Mouse (Mus musculus) CH12F3 (cell line): Measurements from ENCODE around the gene Map7d2.
"Not testable (repeated sequence)": the region's sequence is repeated elsewhere in the genome, so short reads cannot be mapped to it uniquely, and the experiment has no call there.

ENCODE experiments used
- in situ Hi-C: fragments of 300-500 bp; cut with MboI; formaldehyde crosslinking; loops from 2 replicates; pipeline ENCODE4 v1.14.3; 2020; ENCODE audit warnings: low sequenced_read_pairs

The Map7d2 gene

DNA sequence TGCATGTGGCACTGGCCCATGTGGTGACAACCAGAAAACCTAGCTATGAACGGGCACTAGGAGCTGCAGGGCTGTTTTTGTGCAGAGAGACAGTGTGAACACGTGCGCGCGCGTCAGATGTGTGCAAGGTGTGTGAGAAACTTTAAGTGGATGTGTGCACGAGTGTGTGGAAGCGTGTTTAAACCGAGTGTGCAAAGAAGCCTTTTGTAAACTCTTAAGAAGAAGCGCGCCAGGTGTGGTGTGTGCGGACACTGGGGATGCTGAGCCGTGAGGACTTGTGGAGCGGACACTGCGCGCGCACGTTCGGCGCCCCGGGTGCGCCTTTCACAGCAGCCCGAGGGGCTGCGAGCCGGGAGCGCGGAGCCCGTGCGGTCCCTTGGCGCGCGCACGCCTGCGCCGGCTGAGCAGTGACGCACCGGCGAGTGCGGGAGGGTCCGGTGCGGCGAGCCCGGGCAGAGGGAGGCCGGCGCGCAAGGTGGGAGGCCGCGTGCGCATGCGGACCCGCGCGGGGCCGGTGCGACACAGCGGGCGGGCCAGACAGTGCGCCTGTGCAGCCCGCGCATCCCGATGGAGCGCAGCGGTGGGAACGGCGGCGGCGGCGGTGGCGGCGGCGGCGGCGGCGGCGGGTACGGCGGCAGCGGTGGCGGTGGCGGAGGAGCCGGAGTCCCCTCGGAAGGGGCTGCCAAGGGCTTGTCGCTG is at the start of gene Map7d2:
TSS of gene Map7d2 (plus strand) at position 443 of the 699 bp plus-strand sequence.
- in situ Hi-C loops, result no loop called here

DNA sequence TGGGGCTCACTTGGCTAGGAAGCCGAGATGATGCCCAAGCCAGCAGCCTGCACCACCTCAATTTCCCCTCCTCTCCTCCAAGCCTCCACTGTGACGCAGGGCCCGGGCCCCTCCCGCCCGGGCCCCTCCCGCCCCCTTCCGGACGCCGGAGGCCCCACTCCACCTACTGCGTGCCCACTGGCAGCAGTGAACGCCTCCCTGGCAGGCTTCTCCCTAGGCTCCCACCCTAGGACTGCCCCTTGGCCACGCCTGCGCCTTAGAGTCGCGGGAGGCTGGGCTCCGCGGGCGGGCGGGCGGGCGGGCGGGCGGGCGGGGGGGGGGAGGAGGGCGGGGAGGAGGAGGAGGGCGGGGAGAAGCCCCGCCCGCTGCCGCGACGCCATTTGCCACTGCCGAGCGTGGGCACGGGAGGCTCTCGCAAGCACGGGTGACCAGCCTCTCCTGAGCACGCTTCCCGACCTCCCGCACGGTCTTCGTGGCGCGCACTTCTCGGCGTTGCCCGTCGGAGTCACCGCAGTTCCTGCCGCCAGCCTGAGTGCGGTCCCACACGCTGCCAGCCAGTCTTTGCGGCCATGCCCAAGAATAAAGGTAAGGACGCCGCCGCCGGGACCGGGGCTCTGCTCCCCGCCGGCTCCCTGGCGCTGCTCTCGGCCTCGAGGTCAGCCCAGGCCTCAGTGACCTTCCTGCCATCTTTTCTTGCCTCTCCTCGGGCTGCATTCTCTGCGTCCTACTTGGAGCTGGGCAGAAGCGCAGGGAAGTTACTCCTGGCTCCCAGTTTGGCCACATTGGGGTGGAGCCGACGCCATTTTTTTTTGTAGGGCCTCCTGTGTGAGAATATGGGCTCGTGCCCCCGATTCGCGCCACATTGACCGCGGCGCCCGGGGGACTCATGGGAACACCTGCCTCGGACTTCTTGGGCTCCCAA is 42.3 kb upstream of the Map7d2 start, which contains the start of gene Eif1ax:
TSS of gene Eif1ax (plus strand) at position 348 of the 922 bp plus-strand sequence.
- in situ Hi-C loops, result no loop called here

DNA sequence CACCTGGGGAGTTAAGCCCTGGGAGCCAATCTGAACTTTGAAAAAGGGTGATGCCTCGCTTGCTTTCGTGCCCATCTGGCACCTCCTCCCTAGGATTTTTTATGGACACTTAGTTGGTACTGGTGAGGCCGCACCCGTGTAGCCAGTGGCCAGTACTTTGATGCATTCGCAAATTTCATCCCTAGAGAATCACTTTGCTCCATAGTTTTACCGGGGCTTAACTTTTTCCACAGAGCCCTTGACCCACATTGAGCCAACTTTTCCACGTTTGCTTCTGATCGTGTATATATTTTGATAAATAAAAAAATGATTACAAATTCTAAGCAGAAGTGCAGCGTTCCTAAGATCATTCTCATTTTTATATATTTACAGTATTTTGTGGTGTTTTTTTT is 41.6 kb upstream of the Map7d2 start:
- in situ Hi-C loops, result no loop called here

DNA sequence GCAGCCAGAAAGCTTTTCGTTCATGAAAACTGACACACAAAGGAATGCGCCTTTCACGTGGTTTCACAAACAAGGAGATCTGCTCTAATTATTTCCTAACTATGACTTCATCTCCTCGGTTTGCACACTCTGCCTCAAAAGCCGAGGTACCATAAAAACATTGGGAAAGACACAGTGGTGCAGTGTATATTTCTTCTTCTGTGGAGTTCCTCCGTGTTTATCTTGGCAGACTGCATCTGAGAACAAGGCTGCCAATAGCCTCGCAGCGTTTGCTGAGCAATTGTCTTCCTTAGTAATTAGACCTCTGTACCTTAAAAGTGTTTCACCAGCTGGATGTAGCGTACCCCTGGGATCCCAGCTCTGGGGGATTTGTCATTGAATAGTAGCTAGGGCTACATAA is 27.3 kb upstream of the Map7d2 start:
- in situ Hi-C loops, result no loop called here

DNA sequence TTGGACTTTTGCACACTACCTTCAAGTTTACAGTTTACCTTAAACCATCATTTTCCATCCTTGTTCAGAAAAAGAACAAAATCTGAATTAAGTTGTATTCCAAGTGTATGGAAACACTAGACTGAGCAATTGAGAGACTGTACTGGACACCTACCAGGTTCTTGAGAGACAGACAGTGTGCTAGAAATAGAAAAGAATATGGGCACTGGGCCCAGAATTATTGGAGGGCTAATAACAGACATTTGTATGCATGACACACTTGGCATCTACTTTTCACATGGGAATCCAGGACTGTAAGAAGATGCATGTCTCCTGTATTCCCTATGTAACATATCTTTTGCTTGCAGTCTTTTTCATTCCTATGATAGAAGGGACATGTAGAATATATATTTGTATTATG is 25.4 kb upstream of the Map7d2 start:
- in situ Hi-C loops, result no loop called here

DNA sequence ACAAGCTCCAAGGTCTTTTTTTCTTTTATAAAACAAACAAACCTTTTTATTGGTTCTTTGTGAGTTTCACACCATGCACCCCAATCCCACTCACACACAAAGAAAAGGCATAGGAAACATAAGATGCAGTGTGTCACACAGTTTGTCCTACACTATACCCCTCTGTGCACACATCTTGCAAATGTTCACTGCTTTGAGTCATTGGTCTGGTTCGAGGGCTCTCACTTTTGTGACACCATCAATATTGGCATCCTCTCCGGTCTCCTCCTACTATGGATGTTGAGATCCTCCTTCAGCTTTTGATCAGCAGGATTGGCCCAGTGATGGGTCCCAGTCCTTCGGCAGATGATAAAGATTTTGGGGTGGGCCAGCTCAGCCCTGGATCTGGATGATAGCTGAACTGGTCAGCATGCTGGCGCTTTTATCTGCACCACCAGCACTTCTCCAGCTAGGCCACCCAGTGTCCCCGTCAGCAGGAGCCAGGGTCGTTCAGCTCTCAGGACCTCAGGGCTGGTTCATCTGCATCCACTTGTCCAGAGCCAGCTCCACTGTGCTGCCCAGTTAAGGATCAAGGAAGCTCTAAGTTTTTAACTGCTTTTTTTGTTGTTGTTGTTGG is 23.9 kb upstream of the Map7d2 start:
- in situ Hi-C loops, result no loop called here

DNA sequence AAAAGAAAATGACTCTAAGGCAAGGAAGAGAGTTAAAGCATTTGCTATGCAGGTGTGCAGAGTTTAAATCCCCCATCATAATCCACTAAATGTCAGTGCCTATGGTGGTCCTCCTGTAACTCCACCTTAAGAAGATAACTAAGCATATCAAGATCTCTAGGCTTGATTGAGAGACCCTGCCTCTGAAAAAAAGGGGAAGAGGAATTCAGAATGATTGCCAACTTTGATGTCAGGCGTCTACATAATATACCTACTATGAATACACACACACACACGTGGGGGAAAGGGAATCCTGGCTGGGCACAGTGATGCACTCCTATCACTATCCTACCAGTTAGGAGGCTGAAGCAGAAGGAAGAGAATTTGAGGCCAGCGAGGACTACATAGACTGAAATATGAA is 23.1 kb upstream of the Map7d2 start:
- in situ Hi-C loops, result no loop called here

DNA sequence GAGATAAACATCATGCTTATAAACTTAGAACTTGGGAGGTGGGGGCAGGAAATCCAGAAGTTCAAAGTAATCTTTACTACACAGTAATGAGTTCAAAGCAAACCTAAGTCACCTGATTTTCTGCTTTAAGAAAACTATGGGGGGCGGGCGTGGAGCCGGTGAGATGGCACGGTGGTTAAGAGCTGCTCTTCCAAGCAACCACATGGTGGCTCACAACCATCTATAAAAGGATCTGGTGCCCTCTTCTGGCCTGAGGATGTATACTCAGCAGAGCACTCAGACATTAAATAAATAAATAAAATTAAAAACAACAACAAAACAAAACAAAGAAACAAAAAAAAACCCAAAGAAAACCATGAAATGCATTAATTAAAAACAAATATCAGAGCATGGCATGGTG is 5.1 kb upstream of the Map7d2 start:
- in situ Hi-C loops, result no loop called here

DNA sequence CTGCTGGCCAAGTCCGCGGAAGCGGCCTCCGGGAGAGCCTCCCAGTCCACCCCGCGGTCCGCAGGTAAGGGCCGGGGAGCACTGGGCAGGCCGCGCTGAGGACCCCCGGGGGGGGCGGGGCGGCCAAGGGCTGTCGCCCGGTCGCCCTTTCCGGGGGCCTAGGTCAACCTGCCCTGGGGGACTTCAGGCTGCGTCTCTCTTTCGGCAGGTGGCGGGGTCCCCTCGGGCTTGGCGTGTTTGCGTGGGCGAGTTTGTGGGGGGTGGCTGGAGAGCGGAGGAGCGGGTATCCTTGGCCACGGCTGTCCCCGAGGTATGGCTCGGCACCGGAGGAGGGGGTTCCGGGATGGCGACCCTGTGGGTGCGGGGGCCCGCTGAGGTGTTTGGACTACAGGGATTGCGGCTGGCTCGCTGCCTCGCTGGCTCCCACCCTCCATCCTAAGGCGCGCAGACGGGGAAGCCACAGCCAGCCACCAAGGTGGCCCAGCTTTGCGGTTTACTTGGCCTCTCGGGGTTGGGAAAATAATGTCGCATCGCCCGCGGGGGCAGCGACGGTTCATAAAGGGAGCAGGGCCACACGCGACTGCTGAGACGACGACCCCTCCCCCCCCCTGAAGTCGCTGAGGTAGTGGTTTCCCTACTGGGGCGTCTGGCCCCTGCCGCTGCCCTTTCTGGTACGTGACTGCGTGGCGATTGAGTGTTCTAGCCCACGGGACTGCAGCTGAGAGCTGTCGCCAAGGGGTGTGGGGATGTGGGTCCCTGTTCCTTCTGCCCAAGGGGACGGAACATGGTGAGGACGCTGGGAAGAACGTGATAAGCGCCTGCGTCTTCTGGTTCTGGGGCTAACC is 679 bp downstream of the Map7d2 start:
- in situ Hi-C loops, result no loop called here

DNA sequence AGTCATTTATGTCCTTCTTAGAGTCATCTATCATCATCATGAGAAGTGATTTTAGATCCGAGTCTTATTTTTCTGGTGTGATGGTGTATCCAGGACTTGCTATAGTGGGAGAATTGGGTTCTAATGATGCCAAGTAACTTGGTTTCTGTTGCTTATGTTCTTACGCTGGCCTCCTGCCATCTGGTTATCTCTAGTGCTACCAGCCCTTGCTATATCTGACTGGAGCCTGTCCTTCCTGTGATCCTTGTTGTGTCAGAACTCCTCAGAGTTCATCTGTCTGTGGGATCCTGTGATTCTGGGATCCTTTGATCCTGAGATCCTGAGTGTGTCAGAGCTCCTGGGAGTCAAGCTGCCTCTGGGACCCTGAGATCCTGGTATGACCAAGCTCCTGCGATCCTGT is 16.1 kb downstream of the Map7d2 start:
- in situ Hi-C loops, result loop anchor here (25.0 kb wide), 1 partner anchor 182 kb away; no protein-coding TSS in a partner anchor

DNA sequence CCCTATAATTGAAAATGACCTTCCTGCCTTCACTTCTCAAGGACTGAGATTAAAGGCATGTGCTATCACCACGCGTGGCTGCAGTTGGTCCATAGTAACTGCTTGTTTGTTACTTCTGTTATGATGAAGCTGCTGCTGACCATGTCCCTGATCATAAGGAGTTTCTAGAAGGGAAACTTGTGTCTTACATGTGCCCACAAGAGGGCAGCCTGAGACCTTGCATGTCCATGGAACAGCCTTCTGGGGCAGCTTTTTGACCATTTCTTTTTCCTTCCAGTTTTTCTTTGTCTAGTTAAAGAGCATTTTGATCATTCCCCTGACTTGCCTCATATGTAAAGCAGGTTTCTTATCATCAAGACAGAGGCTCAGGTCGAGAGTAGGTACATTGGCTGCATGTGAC is 27.8 kb downstream of the Map7d2 start:
- in situ Hi-C loops, result loop anchor here (25.0 kb wide), 1 partner anchor 170 kb away; no protein-coding TSS in a partner anchor

DNA sequence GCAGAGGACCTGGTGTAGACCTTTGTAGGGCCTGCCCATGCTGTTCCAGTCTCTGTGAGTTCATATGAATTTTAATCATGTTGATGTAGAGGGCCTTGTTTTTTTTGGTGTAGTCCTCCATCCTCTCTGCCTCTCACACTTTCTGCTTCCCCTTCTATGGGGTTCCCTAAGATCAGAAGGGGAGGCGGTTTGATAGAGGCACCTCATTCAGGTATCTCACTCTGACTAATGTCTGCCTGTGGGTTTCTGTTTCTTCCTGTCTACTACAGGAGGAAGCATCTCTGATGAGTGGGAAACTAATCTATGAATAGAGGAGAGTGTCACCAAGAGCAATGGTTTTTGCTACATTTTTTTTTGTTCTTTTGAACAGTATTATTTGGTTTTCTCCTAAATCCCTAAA is 32.8 kb downstream of the Map7d2 start:
- in situ Hi-C loops, result loop anchor here (25.0 kb wide), 1 partner anchor 165 kb away; no protein-coding TSS in a partner anchor

DNA sequence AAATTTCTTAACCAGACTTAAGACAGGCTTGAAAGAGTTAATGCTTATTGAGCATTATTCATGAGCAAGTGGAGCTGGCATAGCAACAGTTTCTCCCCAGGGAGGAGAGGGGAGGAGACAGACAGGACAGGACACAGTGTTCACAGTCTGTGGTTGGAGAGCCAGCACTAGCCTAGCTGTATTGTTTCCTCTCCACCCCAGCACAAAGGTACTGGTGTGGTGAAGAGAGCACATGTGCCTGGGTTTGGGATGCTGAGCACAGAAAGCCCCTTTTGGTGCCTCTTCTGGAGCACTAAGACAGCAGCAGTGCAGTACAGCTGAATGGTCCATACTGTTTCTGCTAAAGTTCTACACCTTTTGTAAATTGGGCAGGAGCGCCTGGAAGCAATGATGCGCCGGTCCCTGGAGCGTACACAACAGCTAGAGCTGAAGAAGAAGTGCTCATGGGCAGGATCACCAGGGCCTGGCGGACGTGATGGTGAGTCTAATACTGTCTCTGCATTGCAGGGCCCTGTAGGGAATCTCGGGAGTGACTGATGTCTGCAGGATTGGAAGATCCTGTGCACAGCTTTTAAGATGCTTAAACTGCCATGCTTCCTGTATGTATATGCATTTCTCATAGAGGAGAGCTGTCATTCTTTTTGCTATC is 44.8 kb downstream of the Map7d2 start:
- in situ Hi-C loops, result no loop called here

DNA sequence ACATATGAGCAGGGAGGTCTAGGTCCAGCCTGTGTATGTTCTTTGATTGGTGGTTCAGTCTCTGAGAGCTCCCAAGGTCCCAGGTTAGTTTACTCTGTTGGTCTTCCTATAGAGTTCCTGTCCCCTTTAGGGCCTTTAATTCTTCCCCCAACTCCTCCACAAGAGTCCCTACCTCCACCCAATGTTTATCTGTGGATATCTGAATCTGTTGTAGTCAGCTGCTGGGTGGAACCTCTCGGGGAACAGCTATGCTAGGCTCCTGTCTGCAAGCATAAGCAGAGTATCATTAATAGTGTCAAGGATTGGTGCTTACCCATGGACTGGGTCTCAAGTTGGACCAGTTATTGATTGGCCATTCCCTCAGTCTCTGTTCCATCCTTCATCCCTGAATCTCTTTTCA is 60.4 kb downstream of the Map7d2 start:
- in situ Hi-C loops, result no loop called here

DNA sequence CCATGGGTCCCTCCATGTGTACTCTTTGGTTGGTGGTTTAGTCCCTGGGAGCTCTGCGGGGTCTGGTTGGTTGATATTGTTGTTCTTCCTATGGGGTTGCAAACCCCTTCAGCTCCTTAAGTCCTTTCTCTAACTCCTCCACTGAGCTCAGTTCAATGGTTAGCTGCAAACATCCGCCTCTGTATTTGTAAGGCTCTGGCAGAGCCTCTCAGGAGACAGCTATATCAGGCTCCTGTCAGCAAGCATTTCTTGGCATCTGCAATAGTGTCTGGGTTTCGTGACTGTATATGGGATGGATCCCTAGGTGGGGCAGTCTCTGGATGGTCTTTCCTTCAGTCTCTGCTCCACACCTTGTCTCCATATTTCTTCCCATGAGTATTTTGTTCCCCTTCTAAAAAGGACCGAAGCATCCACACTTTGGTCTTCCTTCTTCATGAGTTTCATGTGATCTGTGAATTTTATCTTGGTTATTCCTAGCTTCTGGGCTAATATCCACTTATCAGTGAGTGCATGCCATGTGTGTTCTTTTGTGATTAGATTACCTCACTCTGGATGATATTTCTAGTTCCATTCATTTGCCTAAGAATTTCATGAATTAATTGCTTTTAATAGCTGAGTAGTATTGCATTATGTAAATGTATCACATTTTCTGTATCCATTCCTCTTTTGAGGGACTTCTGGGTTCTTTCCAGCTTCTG is 64.0 kb downstream of the Map7d2 start:
- in situ Hi-C loops, result not testable (repeated sequence)

DNA sequence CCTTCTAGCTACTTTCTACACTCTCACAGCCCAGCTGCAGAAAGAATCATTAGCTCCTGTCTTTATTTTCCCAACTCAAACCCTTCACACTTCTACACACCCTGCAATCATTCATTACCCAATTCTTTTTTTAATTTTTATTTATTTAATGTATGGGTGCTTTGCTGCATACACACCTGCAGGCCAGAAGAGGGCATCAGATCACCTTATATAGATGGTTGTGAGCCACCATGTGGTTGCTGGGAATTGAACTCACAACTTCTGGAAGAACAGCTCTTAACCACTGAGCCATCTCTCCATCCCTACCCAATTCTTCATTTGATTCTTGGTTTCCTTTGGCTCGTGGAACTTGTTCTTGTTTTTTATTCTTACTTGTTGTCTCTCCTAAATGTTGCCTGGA is 69.9 kb downstream of the Map7d2 start:
- in situ Hi-C loops, result no loop called here

DNA sequence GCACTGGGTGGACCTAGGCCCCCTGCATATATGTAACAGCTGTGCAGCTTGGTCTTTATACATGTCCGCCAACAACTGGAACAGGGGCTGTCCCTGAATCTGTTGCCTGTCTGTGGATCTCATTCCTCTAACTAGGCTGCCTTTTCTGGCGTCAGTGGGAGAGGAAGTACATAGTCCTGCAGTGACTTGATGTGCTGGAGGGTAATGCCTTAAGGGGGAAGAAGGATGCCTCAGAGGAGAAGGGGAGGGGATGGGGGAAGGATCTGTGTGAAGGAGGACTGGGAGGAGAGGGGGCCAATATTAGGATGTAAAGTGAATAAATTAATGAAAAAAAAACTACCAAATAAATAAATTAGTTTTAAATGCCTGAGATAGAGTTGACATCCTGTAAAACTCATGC is 88.8 kb downstream of the Map7d2 start:
- in situ Hi-C loops, result no loop called here

DNA sequence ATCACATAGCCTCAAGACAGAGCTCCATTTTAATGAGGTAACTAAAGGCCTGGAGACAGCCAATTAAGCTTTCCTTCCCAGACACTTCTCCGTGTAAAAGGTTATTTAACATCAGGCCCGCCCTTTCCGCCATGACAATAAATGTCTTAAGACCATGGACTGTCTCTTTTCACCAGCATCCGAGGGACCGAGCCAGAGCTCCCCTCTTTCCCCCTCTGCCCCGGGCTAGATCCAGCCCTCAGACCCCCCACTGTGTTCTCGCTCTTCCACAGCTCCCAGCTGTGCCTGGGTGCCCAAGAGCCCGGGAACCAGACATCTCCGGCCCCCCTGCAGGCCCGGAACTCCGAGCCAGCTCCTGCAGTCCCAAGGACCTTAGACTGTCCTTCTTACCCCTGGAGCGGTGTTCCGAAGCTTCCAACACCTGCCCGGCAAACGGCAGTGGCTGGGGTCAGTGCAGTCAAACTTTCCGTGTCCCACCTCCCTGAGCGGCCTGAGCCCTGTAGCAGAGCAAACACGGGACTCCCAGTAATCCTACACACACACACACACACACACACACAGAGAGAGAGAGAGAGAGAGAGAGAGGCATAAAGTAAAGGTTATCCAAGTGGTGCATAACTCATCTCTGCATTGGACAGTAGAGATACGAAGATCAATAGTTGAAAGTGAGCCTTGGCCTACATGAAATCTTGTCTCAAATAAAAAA is 94.1 kb downstream of the Map7d2 start:
- in situ Hi-C loops, result no loop called here

DNA sequence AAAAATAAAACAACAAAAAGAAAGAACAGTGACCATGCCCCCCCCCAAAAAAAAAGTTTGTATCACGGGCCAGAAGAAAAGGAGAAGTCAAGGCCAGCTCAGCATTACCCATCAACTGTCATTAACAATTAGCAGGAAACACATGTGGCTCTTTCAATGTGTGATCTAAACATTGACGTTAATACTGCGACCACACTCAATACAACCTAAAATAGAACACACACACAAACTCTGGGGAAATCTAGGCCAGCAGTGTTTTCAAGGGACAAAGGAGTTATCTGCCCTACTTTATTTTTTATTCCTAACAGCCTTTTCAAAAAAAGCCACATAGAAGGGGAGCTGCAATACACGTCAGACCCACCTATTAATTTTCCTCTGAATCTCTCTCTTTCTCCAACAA is 94.7 kb downstream of the Map7d2 start:
- in situ Hi-C loops, result no loop called here
